Mouse (Mus musculus): ENCODE data around the gene Tgtp1.
"Not testable (repeated sequence)": the region's sequence is repeated elsewhere in the genome, so short reads cannot be mapped to it uniquely, and the experiment has no call there.

- not testable (repeated sequence) for TF ChIP-seq POLR2A (IDR thresholded peaks at IDR 0.05; ENCODE audit: low read depth, low read length); CHD2 (IDR thresholded peaks at IDR 0.05; ENCODE audit: low read length); CTCF (conservative IDR thresholded peaks at IDR 0.05 in 1 of 2, IDR thresholded peaks at IDR 0.05 in 1 of 2; ENCODE audit: low read depth in 2 of 2, low read length in 2 of 2); EP300 (IDR thresholded peaks at IDR 0.05; ENCODE audit: low read length); ZNF384 (IDR thresholded peaks at IDR 0.05; ENCODE audit: low read depth, low read length); MAFK (IDR thresholded peaks at IDR 0.05; ENCODE audit: insufficient replicate concordance, low read length)
Measured at GRCm38 (mm10) chr11:48974686-48975085, 19.3 kb downstream of the Tgtp1 start.
